8 mouse cellular contexts compared by ENCODE assay signal in genomic region chr12:57776290-57776997, GRCm38 (mm10).
DNase-seq lines count a peak whose midpoint lies in the region; ATAC-seq and TF ChIP-seq lines count a peak whose summit lies in the region.

No protein-coding gene starts in this region.

- no peaks in the 10 kb centered on the region for H3K27me3 ChIP-seq in intestine, embryonic 14.5 days (replicated peaks; ENCODE audit: control insufficient read depth, insufficient read depth, low read length)
- H3K27me3 ChIP-seq in intestine, postnatal 0 days (replicated peaks; ENCODE audit: control insufficient read depth, insufficient read depth, low read length), result no peaks in the 10 kb centered on the region
- no peaks in the 10 kb centered on the region for H3K27me3 ChIP-seq in hindbrain, embryonic 14.5 days (ENCODE audit: control insufficient read depth, insufficient read depth, low read length)
- H3K27me3 ChIP-seq in neural tube, embryonic 11.5 days (ENCODE audit: control insufficient read depth, insufficient read depth, low read length), result no peaks in the 10 kb centered on the region

- no peak overlapping the region for H3K27ac ChIP-seq in intestine, embryonic 14.5 days (ENCODE audit: low read depth)
- H3K27ac ChIP-seq in intestine, postnatal 0 days (ENCODE audit: low read depth, low read length), result no peak overlapping the region
- H3K27ac ChIP-seq in hindbrain, embryonic 14.5 days, result no peak overlapping the region
- no peak overlapping the region for H3K27ac ChIP-seq in neural tube, embryonic 11.5 days (ENCODE audit: low read depth, low read length)

- H3K9ac ChIP-seq in intestine, embryonic 14.5 days (ENCODE audit: low read length), result no peak overlapping the region
- H3K9ac ChIP-seq in intestine, postnatal 0 days (ENCODE audit: low read depth, low read length), result no peak overlapping the region
- no peak overlapping the region for H3K9ac ChIP-seq in hindbrain, embryonic 14.5 days
- no peak overlapping the region for H3K9ac ChIP-seq in neural tube, embryonic 11.5 days (ENCODE audit: low read length)

- no peaks in the 10 kb centered on the region for H3K9me3 ChIP-seq in intestine, embryonic 14.5 days (ENCODE audit: control insufficient read depth, low read length)
- no peaks in the 10 kb centered on the region for H3K9me3 ChIP-seq in intestine, postnatal 0 days (ENCODE audit: control insufficient read depth)
- H3K9me3 ChIP-seq in hindbrain, embryonic 14.5 days (ENCODE audit: control insufficient read depth, low read length), result no peaks in the 10 kb centered on the region
- H3K9me3 ChIP-seq in neural tube, embryonic 11.5 days (ENCODE audit: control insufficient read depth, low read length), result no peaks in the 10 kb centered on the region

- DNase-seq in intestine, embryonic 14.5 days (ENCODE audit: low spot score), result peak; percentile 57
- DNase-seq in embryo, embryonic 11 days, result peak; percentile 58
- DNase-seq in hindbrain, embryonic 14.5 days (ENCODE audit: low spot score), result peak; percentile 25
- peak; percentile 23 for DNase-seq in neural tube, embryonic 11.5 days (ENCODE audit: low spot score)
- DNase-seq in spleen, postnatal 10 days (ENCODE audit: low spot score in 2 of 2), result no peak
- no peak for DNase-seq in adrenal gland, adult 2 months
- DNase-seq in spleen, postnatal 14 days (ENCODE audit: low spot score in 2 of 2), result no peak

- WGBS in intestine, embryonic 14.5 days, result 6% methylated on average over 12 of the region's 12 CpGs
- WGBS in intestine, postnatal 0 days, result 19% methylated on average over 12 of the region's 12 CpGs
- WGBS in hindbrain, embryonic 14.5 days, result 10% methylated on average over 12 of the region's 12 CpGs
- WGBS in neural tube, embryonic 11.5 days, result 13% methylated on average over 12 of the region's 12 CpGs

- no peak for ATAC-seq in intestine, embryonic 14.5 days (replicated peaks; ENCODE audit: low FRiP score, low TSS enrichment, low read depth)
- ATAC-seq in intestine, postnatal 0 days, result no peak
- ATAC-seq in hindbrain, embryonic 14.5 days (ENCODE audit: low FRiP score), result peak; percentile 62; the same call in 1 of the 2 replicates
- peak; percentile 41; the same call in 1 of the 2 replicates for ATAC-seq in neural tube, embryonic 11.5 days (ENCODE audit: insufficient read depth, low FRiP score, low TSS enrichment)

- TF ChIP-seq CTCF in intestine, postnatal 0 days (IDR thresholded peaks at IDR 0.05; ENCODE audit: low read depth), result no peak

- H3K4me1 ChIP-seq in intestine, embryonic 14.5 days (replicated peaks; ENCODE audit: control insufficient read depth, insufficient read depth, low read length), result no peaks in the 10 kb centered on the region
- H3K4me1 ChIP-seq in intestine, postnatal 0 days (replicated peaks; ENCODE audit: control insufficient read depth, insufficient read depth, low read length), result no peaks in the 10 kb centered on the region
- H3K4me1 ChIP-seq in hindbrain, embryonic 14.5 days (replicated peaks; ENCODE audit: control insufficient read depth, insufficient read depth, low read length), result no peaks in the 10 kb centered on the region
- 0 out of 2 replicates have a peak, but pooled peaks cover 3% of the 10 kb centered on the region for H3K4me1 ChIP-seq in neural tube, embryonic 11.5 days (ENCODE audit: control insufficient read depth, insufficient read depth, low read length)

- no peak overlapping the region for H3K4me3 ChIP-seq in intestine, embryonic 14.5 days (ENCODE audit: low read depth, low read length)
- H3K4me3 ChIP-seq in intestine, postnatal 0 days (ENCODE audit: low read depth, low read length), result no peak overlapping the region
- H3K4me3 ChIP-seq in hindbrain, embryonic 14.5 days (replicated peaks; ENCODE audit: low read length), result no peak overlapping the region
- H3K4me3 ChIP-seq in neural tube, embryonic 11.5 days (ENCODE audit: low read depth, low read length), result no peak overlapping the region

- H3K36me3 ChIP-seq in intestine, embryonic 14.5 days (ENCODE audit: control insufficient read depth, insufficient read depth, low read length), result no peaks in the 10 kb centered on the region
- no peaks in the 10 kb centered on the region for H3K36me3 ChIP-seq in intestine, postnatal 0 days (ENCODE audit: control insufficient read depth, insufficient read depth)
- H3K36me3 ChIP-seq in hindbrain, embryonic 14.5 days (replicated peaks; ENCODE audit: control insufficient read depth, insufficient read depth), result no peaks in the 10 kb centered on the region
- H3K36me3 ChIP-seq in neural tube, embryonic 11.5 days (ENCODE audit: control insufficient read depth, insufficient read depth, low read length), result no peaks in the 10 kb centered on the region

- H3K4me2 ChIP-seq in intestine, embryonic 14.5 days (ENCODE audit: low read length), result peak overlapping the region; percentile 15; the same call in 1 of the 2 replicates
- no peak overlapping the region for H3K4me2 ChIP-seq in intestine, postnatal 0 days (replicated peaks; ENCODE audit: low read depth)
- H3K4me2 ChIP-seq in hindbrain, embryonic 14.5 days (replicated peaks), result peak overlapping the region; percentile 37; the same call in 1 of the 2 replicates
- H3K4me2 ChIP-seq in neural tube, embryonic 11.5 days (ENCODE audit: low read depth), result no peak overlapping the region

Comparison
In these comparisons a context has a peak if more than half of its experiments do, and no peak if none do; other contexts are left out.
1. H3K4me2 ChIP-seq: peak in intestine, embryonic 14.5 days (single experiment) and hindbrain, embryonic 14.5 days (single experiment); none in intestine, postnatal 0 days (single experiment) and neural tube, embryonic 11.5 days (single experiment).
2. ATAC-seq: peak in hindbrain, embryonic 14.5 days (single experiment) and neural tube, embryonic 11.5 days (single experiment); none in intestine, embryonic 14.5 days (single experiment) and intestine, postnatal 0 days (single experiment).
3. DNase-seq: peak in intestine, embryonic 14.5 days (single experiment), embryo, embryonic 11 days (single experiment), hindbrain, embryonic 14.5 days (single experiment) and neural tube, embryonic 11.5 days (single experiment); none in spleen, postnatal 10 days (0 of 2), adrenal gland, adult 2 months (single experiment) and spleen, postnatal 14 days (0 of 2).